Mouse (Mus musculus): ENCODE measurements around the gene Ppm1k. TPM values are rescaled to one million over a fixed set of nuclear protein-coding genes. Genes with fewer than 3 reads are reported as not detected.

Gene Ppm1k
- polyA plus RNA-seq (2015; fragmentation: Nextera tagmentation; extraction: Ambion mirVana), result 12.2 and 15.7 TPM in 2 replicates

DNA sequence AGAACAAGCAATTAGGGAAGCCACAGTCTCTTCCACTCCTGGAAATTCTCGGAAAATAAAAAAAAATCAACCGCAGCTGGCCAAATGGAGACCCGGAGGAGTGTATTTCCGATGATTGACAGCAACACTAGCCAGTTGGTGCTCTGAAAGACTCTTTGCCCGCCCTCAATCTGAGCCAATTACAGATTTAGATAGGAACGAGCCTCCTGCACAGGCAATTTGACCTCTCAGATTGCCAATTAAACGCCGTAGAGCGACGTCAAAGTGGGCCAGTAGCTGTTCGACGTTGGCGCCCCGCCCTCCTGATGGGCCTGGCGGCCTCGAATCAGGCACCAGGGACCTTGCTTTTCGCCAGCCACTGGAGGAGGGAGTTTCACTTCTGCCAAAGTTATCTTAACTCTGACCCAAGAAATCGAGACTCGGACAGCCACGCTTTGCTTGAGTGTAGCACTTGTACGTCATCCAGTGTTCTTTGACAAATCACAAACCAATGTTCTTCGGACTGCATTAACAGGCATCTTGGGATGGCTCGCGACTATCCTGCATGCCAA, at the start of gene Ppm1k:
Ppm1k (minus strand) TSS at position 83 of the 551 bp plus-strand sequence.
- Histone ChIP-seq H3K4me2 (ENCODE audit: low read depth, low read length) (peak within 1 kb of the TSS; percentile 74), H3K36me3 (ENCODE audit: control insufficient read depth, insufficient read depth) (no peaks in the 10 kb centered on the region), H3K9me3 (replicated peaks; ENCODE audit: control insufficient read depth, low read length) (no peaks in the 10 kb centered on the region), H3K4me1 (ENCODE audit: control insufficient read depth, insufficient read depth, low read length) (peaks cover 22% of the 10 kb centered on the region), H3K27ac (ENCODE audit: low read length) (peak within 1 kb of the TSS; percentile 95), H3K9ac (ENCODE audit: low read length) (peak within 1 kb of the TSS; percentile 81), H3K27me3 (ENCODE audit: control insufficient read depth, insufficient read depth, low read length) (no peaks in the 10 kb centered on the region), H3K4me3 (ENCODE audit: low read length) (peak within 1 kb of the TSS; percentile 58)
- WGBS, result under 1% methylated on average over 24 of the region's 24 CpGs
- peak; percentile 97 for ATAC-seq (replicated peaks; ENCODE audit: extremely low read depth, insufficient read depth, low FRiP score)

DNA sequence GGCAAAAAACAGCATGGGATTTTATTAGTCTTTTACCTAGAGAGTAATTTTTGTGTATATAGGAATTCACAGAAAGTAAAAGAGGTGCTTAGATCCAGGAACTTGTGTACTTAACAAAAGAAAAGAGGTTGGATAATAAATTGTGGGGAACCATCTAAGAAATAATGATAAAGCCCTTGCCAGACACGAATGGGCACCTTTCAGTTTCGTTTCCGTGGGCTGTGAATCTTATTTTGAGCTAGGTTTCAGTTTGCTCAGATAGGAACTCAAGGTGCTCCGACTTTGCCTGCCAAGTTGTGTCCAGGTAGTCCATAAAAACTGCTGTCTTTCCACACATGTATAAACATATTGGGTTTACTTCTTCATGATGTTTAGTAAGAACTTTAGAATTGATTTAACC, 47.1 kb upstream of the Ppm1k start:
- Histone ChIP-seq H3K4me3 (ENCODE audit: low read length) (no peak overlapping the region), H3K4me1 (ENCODE audit: control insufficient read depth, insufficient read depth, low read length) (peaks cover 2% of the 10 kb centered on the region; the same call in 1 of the 2 replicates), H3K4me2 (ENCODE audit: low read depth, low read length) (no peak overlapping the region), H3K9me3 (replicated peaks; ENCODE audit: control insufficient read depth, low read length) (no peaks in the 10 kb centered on the region), H3K27me3 (ENCODE audit: control insufficient read depth, insufficient read depth, low read length) (no peaks in the 10 kb centered on the region), H3K36me3 (ENCODE audit: control insufficient read depth, insufficient read depth) (no peaks in the 10 kb centered on the region), H3K9ac (ENCODE audit: low read length) (no peak overlapping the region), H3K27ac (ENCODE audit: low read length) (no peak overlapping the region)
- no peak for ATAC-seq (replicated peaks; ENCODE audit: extremely low read depth, insufficient read depth, low FRiP score)
- 76% methylated on average over 4 of the region's 4 CpGs for WGBS

DNA sequence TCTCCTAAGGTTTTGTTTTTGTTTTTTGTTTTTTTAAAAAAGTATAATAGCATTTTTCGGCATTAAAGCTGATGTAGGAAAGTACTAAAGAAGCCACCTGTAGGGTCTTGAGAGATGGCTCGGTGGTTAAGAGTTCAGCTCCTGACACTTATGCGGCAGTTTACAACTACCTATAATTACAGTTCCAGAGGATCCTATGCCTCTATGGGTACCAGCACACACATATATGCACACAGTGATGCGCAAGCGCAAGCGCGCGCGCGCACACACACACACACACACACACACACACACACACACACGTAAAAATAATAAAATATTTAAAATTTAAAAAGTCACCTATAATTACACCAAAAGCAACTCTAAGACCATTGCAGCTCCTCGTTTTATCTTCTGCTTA, 46.3 kb upstream of the Ppm1k start:
- Histone ChIP-seq H3K27me3 (ENCODE audit: control insufficient read depth, insufficient read depth, low read length) (no peaks in the 10 kb centered on the region), H3K4me3 (ENCODE audit: low read length) (peak overlapping the region; percentile 94), H3K27ac (ENCODE audit: low read length) (no peak overlapping the region), H3K4me1 (ENCODE audit: control insufficient read depth, insufficient read depth, low read length) (peaks cover 2% of the 10 kb centered on the region; the same call in 1 of the 2 replicates), H3K36me3 (ENCODE audit: control insufficient read depth, insufficient read depth) (no peaks in the 10 kb centered on the region), H3K9me3 (replicated peaks; ENCODE audit: control insufficient read depth, low read length) (no peaks in the 10 kb centered on the region), H3K9ac (ENCODE audit: low read length) (peak overlapping the region; percentile 93; the same call in 1 of the 2 replicates), H3K4me2 (ENCODE audit: low read depth, low read length) (peak overlapping the region; percentile 86)
- WGBS, result 81% methylated on average over 12 of the region's 12 CpGs
- no peak for ATAC-seq (replicated peaks; ENCODE audit: extremely low read depth, insufficient read depth, low FRiP score)

DNA sequence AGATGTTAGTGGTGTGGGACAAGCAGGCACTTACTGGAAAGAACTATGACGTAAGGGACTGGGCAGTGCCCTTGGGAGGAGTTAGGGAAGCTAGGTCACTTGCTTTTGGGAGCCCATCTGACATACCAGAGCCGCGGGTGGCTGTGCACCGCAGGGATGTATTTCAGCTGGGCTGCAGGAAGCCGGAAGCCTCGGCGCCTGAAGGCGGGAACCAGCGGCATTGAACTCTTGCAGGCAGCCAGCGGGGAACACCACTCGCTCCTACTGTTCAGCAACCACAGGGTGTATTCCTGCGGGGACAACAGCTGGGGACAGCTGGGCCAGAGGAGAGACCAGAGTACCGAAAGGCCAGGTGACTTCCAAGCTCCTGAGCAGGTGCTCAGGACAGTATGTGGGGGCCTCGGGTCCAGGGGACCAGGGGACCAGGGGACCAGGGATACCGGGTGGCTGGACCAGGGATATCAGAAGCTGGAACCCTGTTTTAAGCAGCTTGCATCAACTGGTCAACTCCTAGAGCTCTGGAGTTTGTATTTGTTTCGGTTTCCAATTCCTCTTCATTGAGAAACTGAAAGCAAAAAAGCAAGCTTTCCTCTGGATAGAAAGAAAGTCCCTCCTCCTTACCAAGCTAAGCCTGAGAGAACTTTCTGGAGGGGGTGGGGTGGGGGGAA, 45.7 kb upstream of the Ppm1k start, which contains the start of gene Herc6:
Herc6 (plus strand) TSS at position 120 of the 668 bp plus-strand sequence.
- Histone ChIP-seq H3K4me1 (ENCODE audit: control insufficient read depth, insufficient read depth, low read length) (peaks cover 2% of the 10 kb centered on the region; the same call in 1 of the 2 replicates), H3K36me3 (ENCODE audit: control insufficient read depth, insufficient read depth) (no peaks in the 10 kb centered on the region), H3K9me3 (replicated peaks; ENCODE audit: control insufficient read depth, low read length) (no peaks in the 10 kb centered on the region), H3K4me3 (ENCODE audit: low read length) (peak within 1 kb of the TSS; percentile 94), H3K9ac (ENCODE audit: low read length) (peak within 1 kb of the TSS; percentile 93), H3K27ac (ENCODE audit: low read length) (peak within 1 kb of the TSS; percentile 83), H3K27me3 (ENCODE audit: control insufficient read depth, insufficient read depth, low read length) (no peaks in the 10 kb centered on the region), H3K4me2 (ENCODE audit: low read depth, low read length) (peak within 1 kb of the TSS; percentile 86)
- under 1% methylated on average over 16 of the region's 16 CpGs for WGBS
- peak; percentile 90 for ATAC-seq (replicated peaks; ENCODE audit: extremely low read depth, insufficient read depth, low FRiP score)

DNA sequence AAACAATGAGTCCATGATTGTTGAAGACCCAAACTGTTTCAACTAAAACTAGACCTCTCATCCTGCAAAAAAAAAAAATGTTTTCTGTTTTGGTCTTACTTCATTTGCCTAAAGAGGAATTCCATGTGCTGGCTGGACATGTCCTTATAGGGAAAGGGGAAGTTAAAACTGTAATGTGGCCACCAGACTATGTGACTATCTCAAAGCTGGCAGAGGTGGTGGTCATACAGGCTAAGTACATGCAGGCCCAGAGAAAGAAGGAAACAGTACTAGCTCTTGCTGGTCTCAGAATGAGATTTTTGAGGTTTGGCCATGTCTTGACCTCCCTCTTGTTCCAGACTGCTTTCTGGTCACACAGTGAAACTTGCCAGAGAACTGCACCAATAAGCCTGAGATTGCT, 36.3 kb upstream of the Ppm1k start:
- Histone ChIP-seq H3K27me3 (ENCODE audit: control insufficient read depth, insufficient read depth, low read length) (no peaks in the 10 kb centered on the region), H3K4me2 (ENCODE audit: low read depth, low read length) (no peak overlapping the region), H3K36me3 (ENCODE audit: control insufficient read depth, insufficient read depth) (no peaks in the 10 kb centered on the region), H3K9me3 (replicated peaks; ENCODE audit: control insufficient read depth, low read length) (no peaks in the 10 kb centered on the region), H3K4me1 (ENCODE audit: control insufficient read depth, insufficient read depth, low read length) (no peaks in the 10 kb centered on the region), H3K27ac (ENCODE audit: low read length) (no peak overlapping the region), H3K4me3 (ENCODE audit: low read length) (no peak overlapping the region), H3K9ac (ENCODE audit: low read length) (no peak overlapping the region)
- ATAC-seq (replicated peaks; ENCODE audit: extremely low read depth, insufficient read depth, low FRiP score), result no peak

DNA sequence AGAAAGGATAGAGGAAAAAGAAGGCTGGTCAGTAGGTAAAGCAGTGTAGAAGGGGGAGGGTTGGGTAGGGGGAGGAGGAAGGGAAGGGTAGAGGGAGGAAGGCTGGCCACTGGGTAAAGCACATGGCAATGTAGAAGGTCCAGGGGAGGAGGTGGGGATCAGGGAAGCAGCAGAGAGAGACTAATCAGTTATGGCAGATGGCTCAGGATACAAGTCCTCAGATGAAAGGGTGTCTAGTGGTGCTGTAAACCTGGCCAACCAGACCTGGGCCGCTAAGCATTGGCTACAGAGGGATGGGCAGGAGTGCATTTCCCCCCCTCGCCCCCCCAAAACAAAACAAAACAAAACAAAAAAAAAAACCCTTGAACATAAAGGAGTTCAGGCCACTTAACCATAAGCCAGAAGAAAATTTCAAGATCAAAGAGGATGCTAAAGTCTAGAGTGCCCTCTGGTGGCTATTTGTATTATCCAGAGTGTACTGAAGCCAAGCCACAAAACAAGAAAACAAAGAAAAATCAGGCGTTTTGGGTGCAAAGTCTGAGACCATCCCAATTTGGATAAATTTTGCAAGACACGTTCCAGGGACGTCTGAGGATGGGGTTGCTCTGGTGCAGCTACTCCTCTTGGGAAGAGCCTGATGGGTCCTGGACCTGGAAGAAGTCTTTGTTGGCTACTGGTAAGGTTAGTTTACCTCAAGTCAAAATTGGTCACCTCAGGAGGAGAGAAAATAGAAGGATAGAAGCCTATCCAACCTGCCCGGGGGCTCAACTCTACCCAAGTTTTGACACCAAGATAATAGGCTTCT, 35.1 kb upstream of the Ppm1k start:
- Histone ChIP-seq H3K4me3 (ENCODE audit: low read length) (no peak overlapping the region), H3K27me3 (ENCODE audit: control insufficient read depth, insufficient read depth, low read length) (no peaks in the 10 kb centered on the region)
- ATAC-seq (replicated peaks; ENCODE audit: extremely low read depth, insufficient read depth, low FRiP score), result no peak

DNA sequence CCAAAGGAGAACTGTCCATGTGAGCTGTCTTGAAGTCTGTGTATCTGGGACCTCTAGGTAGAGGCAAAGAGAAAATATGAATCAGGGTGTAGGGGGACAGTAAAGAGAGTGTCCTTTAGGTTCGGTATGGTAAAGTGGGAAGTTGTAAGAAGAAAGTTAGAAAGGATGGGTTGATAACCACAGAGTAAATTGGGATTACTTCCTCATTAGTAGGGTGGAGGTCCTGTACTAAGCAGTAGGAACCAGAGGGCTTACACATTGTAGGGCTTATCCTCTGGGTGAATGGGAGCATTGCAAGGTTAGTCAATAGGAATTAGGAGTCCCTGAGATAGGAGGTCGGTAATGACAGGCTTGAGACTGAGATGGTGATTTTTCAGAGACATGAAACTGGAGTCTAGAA, 32.4 kb upstream of the Ppm1k start:
- Histone ChIP-seq H3K9ac (ENCODE audit: low read length) (no peak overlapping the region), H3K4me1 (ENCODE audit: control insufficient read depth, insufficient read depth, low read length) (no peaks in the 10 kb centered on the region), H3K27me3 (ENCODE audit: control insufficient read depth, insufficient read depth, low read length) (no peaks in the 10 kb centered on the region), H3K4me2 (ENCODE audit: low read depth, low read length) (no peak overlapping the region), H3K4me3 (ENCODE audit: low read length) (no peak overlapping the region), H3K27ac (ENCODE audit: low read length) (no peak overlapping the region), H3K36me3 (ENCODE audit: control insufficient read depth, insufficient read depth) (no peaks in the 10 kb centered on the region), H3K9me3 (replicated peaks; ENCODE audit: control insufficient read depth, low read length) (no peaks in the 10 kb centered on the region)
- no peak for ATAC-seq (replicated peaks; ENCODE audit: extremely low read depth, insufficient read depth, low FRiP score)
- WGBS, result 68% methylated on average over 2 of the region's 2 CpGs

More for the DNA sequence above, 35.1 kb upstream of the Ppm1k start:
- H3K36me3 ChIP-seq (ENCODE audit: control insufficient read depth, insufficient read depth), result no peaks in the 10 kb centered on the region
- H3K9ac ChIP-seq (ENCODE audit: low read length), result no peak overlapping the region
- H3K4me1 ChIP-seq (ENCODE audit: control insufficient read depth, insufficient read depth, low read length), result no peaks in the 10 kb centered on the region
- no peak overlapping the region for H3K4me2 ChIP-seq (ENCODE audit: low read depth, low read length)
- WGBS, result 10% methylated on average over 6 of the region's 6 CpGs
- no peaks in the 10 kb centered on the region for H3K9me3 ChIP-seq (replicated peaks; ENCODE audit: control insufficient read depth, low read length)
- no peak overlapping the region for H3K27ac ChIP-seq (ENCODE audit: low read length)

DNA sequence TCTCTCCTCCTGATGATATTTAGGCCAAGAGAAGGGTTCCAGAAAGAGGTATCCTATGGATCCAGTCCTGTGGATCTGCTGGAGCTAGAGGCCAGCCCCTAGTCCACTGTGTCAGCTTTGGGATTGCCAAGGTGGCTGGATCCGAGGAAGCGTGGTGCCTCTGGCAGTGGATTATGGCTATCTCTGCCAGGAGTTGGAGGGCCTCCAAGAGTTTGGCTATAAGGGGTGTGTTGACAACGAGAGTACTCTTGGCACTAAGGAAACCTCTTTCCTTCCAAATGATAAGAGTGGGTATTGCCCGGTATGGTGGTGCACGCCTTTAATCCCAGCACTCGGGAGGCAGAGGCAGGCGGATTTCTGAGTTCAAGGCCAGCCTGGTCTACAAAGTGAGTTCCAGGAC, 30.2 kb upstream of the Ppm1k start:
- no peak for ATAC-seq (replicated peaks; ENCODE audit: extremely low read depth, insufficient read depth, low FRiP score)
- Histone ChIP-seq H3K9ac (ENCODE audit: low read length) (no peak overlapping the region), H3K27ac (ENCODE audit: low read length) (no peak overlapping the region), H3K27me3 (ENCODE audit: control insufficient read depth, insufficient read depth, low read length) (no peaks in the 10 kb centered on the region), H3K36me3 (ENCODE audit: control insufficient read depth, insufficient read depth) (no peaks in the 10 kb centered on the region), H3K4me2 (ENCODE audit: low read depth, low read length) (no peak overlapping the region), H3K4me3 (ENCODE audit: low read length) (no peak overlapping the region), H3K4me1 (ENCODE audit: control insufficient read depth, insufficient read depth, low read length) (no peaks in the 10 kb centered on the region), H3K9me3 (replicated peaks; ENCODE audit: control insufficient read depth, low read length) (peaks cover 6% of the 10 kb centered on the region)
- WGBS, result 64% methylated on average over 7 of the region's 7 CpGs

DNA sequence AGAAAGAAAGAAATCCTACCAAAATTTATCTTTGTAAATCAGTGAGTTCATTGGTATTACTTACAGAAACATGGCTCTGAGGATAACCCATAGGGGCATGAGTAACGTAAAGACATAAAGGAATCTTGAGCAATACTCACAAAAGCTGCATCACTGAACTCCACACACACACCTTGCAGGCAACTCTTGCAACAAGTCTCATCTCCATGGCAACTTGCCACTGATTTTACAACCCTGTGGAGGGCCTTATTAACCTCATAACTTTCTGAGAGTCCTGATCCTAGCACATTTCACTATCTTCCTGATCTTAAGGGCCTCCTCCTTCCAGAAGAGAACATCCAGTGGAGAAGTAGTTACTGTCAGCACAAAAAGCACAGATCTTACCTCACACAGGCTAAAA, 28.2 kb upstream of the Ppm1k start:
- no peak for ATAC-seq (replicated peaks; ENCODE audit: extremely low read depth, insufficient read depth, low FRiP score)
- WGBS, result 96% methylated on average over 1 of the region's 1 CpGs

More for the DNA sequence above, 28.2 kb upstream of the Ppm1k start:
- Histone ChIP-seq H3K36me3 (ENCODE audit: control insufficient read depth, insufficient read depth) (no peaks in the 10 kb centered on the region), H3K27me3 (ENCODE audit: control insufficient read depth, insufficient read depth, low read length) (no peaks in the 10 kb centered on the region), H3K4me2 (ENCODE audit: low read depth, low read length) (no peak overlapping the region), H3K4me1 (ENCODE audit: control insufficient read depth, insufficient read depth, low read length) (no peaks in the 10 kb centered on the region), H3K27ac (ENCODE audit: low read length) (no peak overlapping the region), H3K9ac (ENCODE audit: low read length) (no peak overlapping the region), H3K4me3 (ENCODE audit: low read length) (no peak overlapping the region), H3K9me3 (replicated peaks; ENCODE audit: control insufficient read depth, low read length) (peaks cover 6% of the 10 kb centered on the region)

All from heart, embryonic 16.5 days (tissue).